Mouse (Mus musculus): Measurements from ENCODE around the gene Mrpl20. TPM values are rescaled to one million over a fixed set of nuclear protein-coding genes. Genes with fewer than 3 reads are reported as not detected.
A peak's percentile ranks its signal among the peaks of the same experiment; 100 is the strongest.

Gene Mrpl20
- total and polyA plus RNA-seq, 3 experiments, result 336 to 346 TPM; not detected in 1

DNA sequence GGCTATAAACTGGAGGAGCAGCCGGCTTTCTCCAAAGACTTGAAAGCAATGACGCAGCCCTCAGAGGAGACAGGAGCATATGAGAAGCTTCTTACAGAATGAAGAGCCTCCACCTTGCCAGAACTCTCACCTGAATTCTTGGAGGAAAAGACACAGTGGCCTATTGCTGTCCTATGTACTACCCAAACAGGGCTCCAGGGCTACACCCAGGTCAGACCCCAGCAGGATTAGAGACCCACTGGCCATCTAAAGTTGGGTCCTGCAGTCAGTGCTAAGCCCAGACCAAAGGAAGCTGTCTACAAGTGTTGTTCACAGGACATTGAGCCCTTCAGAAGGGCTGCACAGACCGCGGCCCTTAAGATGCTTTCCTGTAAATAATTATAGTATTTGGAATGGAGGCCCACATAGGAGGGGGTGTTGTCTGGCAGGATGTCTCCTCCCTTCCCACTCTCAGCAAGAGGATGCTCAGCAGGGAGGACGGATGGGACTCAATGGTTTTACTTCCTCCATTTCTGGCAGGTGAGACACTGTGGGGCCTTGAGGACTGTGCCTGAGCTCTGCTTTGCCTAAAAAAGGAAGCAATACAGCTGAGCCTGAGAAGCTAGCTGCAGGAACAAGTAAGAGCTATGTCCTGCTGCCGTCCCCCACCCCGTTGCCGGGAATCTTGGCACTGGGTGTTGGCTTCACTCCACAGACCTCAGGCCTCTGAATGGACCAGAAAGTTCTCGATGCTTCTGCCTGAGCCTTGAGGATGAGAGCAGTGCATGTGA is 27.5 kb upstream of the Mrpl20 start:
- no peaks in the 10 kb centered on the region for H3K27me3 ChIP-seq (ENCODE audit: control insufficient read depth in 1 of 2, insufficient read depth in 2 of 2, low read length in 2 of 2)
- DNase-seq (ENCODE audit: low read depth, low spot score), result peak; percentile 59
- peaks cover 6 to 26% of the 10 kb centered on the region in 2 experiments for H3K4me1 ChIP-seq (ENCODE audit: control insufficient read depth in 1 of 2, insufficient read depth in 2 of 2, low read length in 2 of 2)
- TF ChIP-seq E2F4 (IDR thresholded peaks at IDR 0.05; ENCODE audit: borderline replicate concordance, low read depth, low read length), result no peak
- TF ChIP-seq UBTF (IDR thresholded peaks at IDR 0.05; ENCODE audit: borderline replicate concordance, insufficient read depth, low read depth, low read length), result no peak
- TF ChIP-seq POLR2AphosphoS5 (IDR thresholded peaks at IDR 0.05; ENCODE audit: borderline replicate concordance, low read depth, low read length), result no peak
- TF ChIP-seq ZMIZ1 (IDR thresholded peaks at IDR 0.05; ENCODE audit: low read depth, low read length), result no peak
- no peak for TF ChIP-seq MXI1 (IDR thresholded peaks at IDR 0.05; ENCODE audit: low read depth, low read length)
- TF ChIP-seq ZNF384 (IDR thresholded peaks at IDR 0.05; ENCODE audit: low read depth, low read length), result no peak
- no peak for TF ChIP-seq MYB (IDR thresholded peaks at IDR 0.05; ENCODE audit: low read depth, low read length)
- no peak for TF ChIP-seq MAFK (IDR thresholded peaks at IDR 0.05; ENCODE audit: borderline replicate concordance, low read depth, low read length)
- TF ChIP-seq CHD2 (IDR thresholded peaks at IDR 0.05; ENCODE audit: low read length), result no peak
- TF ChIP-seq GATA1 (IDR thresholded peaks at IDR 0.05; ENCODE audit: low read depth, low read length), result no peak
- no peak for TF ChIP-seq TBP (IDR thresholded peaks at IDR 0.05; ENCODE audit: low read depth, low read length)
- TF ChIP-seq CTCF (IDR thresholded peaks at IDR 0.05 in 2 of 3, conservative IDR thresholded peaks at IDR 0.05 in 1 of 3; ENCODE audit: control insufficient read depth in 1 of 3, insufficient read depth in 1 of 3, low read depth in 2 of 3, low read length in 3 of 3, poor library complexity in 1 of 3, severe bottlenecking in 1 of 3), result no peak
- no peak overlapping the region for H3K4me3 ChIP-seq (ENCODE audit: control insufficient read depth in 1 of 2, insufficient read depth in 1 of 2, low read depth in 2 of 2, low read length in 2 of 2)
- no peaks in the 10 kb centered on the region for H3K79me2 ChIP-seq (ENCODE audit: control insufficient read depth, insufficient read depth, low read length, poor library complexity)
- H3K36me3 ChIP-seq (ENCODE audit: control insufficient read depth in 1 of 2, insufficient read depth in 2 of 2, low read length in 2 of 2), result peaks cover 0 to 8% of the 10 kb centered on the region in 2 experiments; a peak in 2 of 4 replicates
- H3K9ac ChIP-seq (ENCODE audit: control insufficient read depth, low read depth, low read length, poor library complexity, severe bottlenecking), result no peak overlapping the region
- H3K9me3 ChIP-seq (replicated peaks; ENCODE audit: insufficient read depth, low read length), result no peaks in the 10 kb centered on the region
- no peak overlapping the region for H3K27ac ChIP-seq (ENCODE audit: control insufficient read depth, low read depth, low read length)

- peaks cover 6 to 21% of the 10 kb centered on the region in 2 experiments for H3K4me1 ChIP-seq (ENCODE audit: control insufficient read depth in 1 of 2, insufficient read depth in 2 of 2, low read length in 2 of 2)
- H3K27me3 ChIP-seq (ENCODE audit: control insufficient read depth in 1 of 2, insufficient read depth in 2 of 2, low read length in 2 of 2), result no peaks in the 10 kb centered on the region
- H3K9me3 ChIP-seq (replicated peaks; ENCODE audit: insufficient read depth, low read length), result no peaks in the 10 kb centered on the region
- no peak for DNase-seq (ENCODE audit: low read depth, low spot score)
- TF ChIP-seq TAL1 (IDR thresholded peaks at IDR 0.05; ENCODE audit: low read length) (no peak), GABPA (IDR thresholded peaks at IDR 0.05; ENCODE audit: low read depth, low read length) (no peak), MAFK (IDR thresholded peaks at IDR 0.05; ENCODE audit: borderline replicate concordance, low read depth, low read length) (no peak), GATA1 (IDR thresholded peaks at IDR 0.05; ENCODE audit: low read depth, low read length) (no peak)
- no peak overlapping the region for H3K9ac ChIP-seq (ENCODE audit: control insufficient read depth, low read depth, low read length, poor library complexity, severe bottlenecking)
- no peak overlapping the region for H3K4me3 ChIP-seq (ENCODE audit: control insufficient read depth in 1 of 2, insufficient read depth in 1 of 2, low read depth in 2 of 2, low read length in 2 of 2)
- H3K27ac ChIP-seq (ENCODE audit: control insufficient read depth, low read depth, low read length), result no peak overlapping the region
- H3K79me2 ChIP-seq (ENCODE audit: control insufficient read depth, insufficient read depth, low read length, poor library complexity), result no peaks in the 10 kb centered on the region
- H3K36me3 ChIP-seq (ENCODE audit: control insufficient read depth in 1 of 2, insufficient read depth in 2 of 2, low read length in 2 of 2), result peaks cover 0 to 8% of the 10 kb centered on the region in 2 experiments; a peak in 2 of 4 replicates
Measured at GRCm38 (mm10) chr4:155775855-155776254, 26.8 kb upstream of the Mrpl20 start.

Measured in MEL (cell line).